Mouse (Mus musculus): ENCODE measurements around the gene Mdfic. TPM values are rescaled to one million over a fixed set of nuclear protein-coding genes. Genes with fewer than 3 reads are reported as not detected.

The Mdfic gene
- polyA plus RNA-seq, 1 experiment = 3.0 TPM

DNA sequence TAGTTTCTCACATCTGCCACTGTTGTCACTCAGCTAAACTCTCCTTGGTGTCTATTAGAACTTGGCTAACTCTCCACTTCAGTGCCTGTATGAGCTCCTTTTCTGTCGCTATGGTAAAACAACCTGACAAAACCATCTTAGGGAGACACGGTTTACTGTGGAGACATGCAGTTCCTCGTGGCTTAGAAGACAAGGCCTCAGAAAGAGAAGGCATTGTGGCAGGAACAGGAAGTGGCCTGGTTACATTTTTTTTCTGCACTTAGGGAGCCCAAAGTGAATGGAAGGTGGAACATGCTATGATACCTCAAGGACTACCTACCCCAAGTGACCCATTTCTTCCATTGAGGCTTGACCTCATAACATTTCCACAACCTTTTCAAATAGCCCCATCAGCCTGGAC lies 18.7 kb downstream of the Mdfic start:
- Histone ChIP-seq H3K4me3 (ENCODE audit: insufficient read depth, low read length) (no peak overlapping the region), H3K27ac (ENCODE audit: insufficient read depth, low read length) (no peak overlapping the region), H3K4me1 (ENCODE audit: control insufficient read depth, insufficient read depth, low read length) (no peaks in the 10 kb centered on the region)
- TF ChIP-seq POLR2A (IDR thresholded peaks at IDR 0.05; ENCODE audit: extremely low read depth, insufficient read depth, low read length) = no peak
- no peak for TF ChIP-seq CTCF (IDR thresholded peaks at IDR 0.05; ENCODE audit: extremely low read depth, insufficient read depth, low read length)

DNA sequence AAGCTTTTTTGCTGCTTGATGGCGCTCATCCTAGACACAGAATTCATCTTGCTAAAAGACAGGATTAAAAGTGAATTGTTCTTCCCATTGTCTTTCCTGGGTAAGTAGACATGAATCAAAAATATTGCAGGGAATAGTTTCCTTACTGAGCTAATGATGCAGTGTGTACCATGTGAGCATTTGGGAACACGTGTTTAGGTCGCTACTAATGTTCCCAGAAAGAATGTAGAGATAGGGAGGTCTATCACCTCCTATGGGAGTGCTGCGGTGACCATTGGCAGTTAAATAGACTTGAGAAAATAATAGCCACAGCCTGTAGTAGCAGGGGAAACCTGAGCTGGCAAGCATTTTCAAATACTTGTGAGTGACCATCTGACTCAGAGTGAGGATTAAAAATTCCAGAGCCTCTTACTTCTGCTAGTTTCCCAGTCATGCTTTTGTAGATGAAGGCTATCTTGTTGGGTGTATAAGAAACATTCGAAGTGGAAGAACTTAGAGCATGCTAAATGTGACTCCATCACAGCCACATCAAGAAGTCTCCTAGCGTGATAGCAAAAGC lies 22.2 kb downstream of the Mdfic start:
- TF ChIP-seq POLR2A (IDR thresholded peaks at IDR 0.05; ENCODE audit: extremely low read depth, insufficient read depth, low read length) (no peak), CTCF (IDR thresholded peaks at IDR 0.05; ENCODE audit: extremely low read depth, insufficient read depth, low read length) (no peak)
- Histone ChIP-seq H3K27ac (ENCODE audit: insufficient read depth, low read length) (no peak overlapping the region), H3K4me3 (ENCODE audit: insufficient read depth, low read length) (no peak overlapping the region), H3K4me1 (ENCODE audit: control insufficient read depth, insufficient read depth, low read length) (no peaks in the 10 kb centered on the region)

DNA sequence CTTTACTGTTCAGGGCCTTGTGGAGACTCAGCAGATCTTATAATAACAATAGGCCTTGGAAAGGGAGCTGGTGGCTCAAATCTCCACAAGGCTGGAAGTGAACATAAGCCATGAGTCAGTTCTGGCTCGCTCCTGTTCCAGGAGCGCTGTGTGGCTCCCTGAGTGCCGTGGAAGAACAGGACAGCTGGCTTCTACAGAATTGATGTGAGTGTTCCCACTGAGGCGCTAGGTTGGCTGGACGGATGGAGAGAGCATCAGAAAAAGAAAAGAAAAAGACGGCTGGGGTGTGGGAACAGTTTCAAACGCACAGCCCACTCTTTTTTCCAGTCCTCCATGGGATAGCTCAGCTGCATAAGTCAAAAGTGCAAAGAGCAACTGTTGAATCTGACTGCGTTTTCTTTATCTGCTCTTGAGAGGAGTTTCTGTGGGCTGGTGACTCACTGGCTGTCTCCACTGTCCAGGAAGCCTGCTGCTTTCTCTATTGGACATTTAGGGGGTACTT lies 22.9 kb downstream of the Mdfic start:
- TF ChIP-seq CTCF (IDR thresholded peaks at IDR 0.05; ENCODE audit: extremely low read depth, insufficient read depth, low read length) = no peak
- TF ChIP-seq POLR2A (IDR thresholded peaks at IDR 0.05; ENCODE audit: extremely low read depth, insufficient read depth, low read length) = no peak
- Histone ChIP-seq H3K4me1 (ENCODE audit: control insufficient read depth, insufficient read depth, low read length) (no peaks in the 10 kb centered on the region), H3K4me3 (ENCODE audit: insufficient read depth, low read length) (no peak overlapping the region), H3K27ac (ENCODE audit: insufficient read depth, low read length) (no peak overlapping the region)

DNA sequence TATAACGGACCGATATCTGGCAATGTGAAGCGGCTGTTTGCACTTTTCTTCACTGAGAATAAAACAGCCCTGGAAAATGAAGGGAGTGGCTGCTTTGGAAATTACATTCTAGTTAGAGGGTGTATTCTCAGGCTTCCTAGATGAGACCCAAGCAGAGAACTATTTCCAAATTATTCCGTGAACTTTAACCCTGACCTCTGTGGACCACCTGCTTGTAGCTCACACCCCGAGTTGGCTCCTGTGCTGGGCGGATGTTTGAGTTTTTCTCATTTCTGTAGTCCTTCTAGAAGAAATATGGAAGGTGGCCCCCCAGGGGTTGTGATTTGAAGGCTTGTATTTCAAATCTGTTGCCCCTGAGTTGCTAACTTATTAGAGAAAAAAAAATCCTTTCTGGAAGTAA lies 23.3 kb downstream of the Mdfic start:
- no peak overlapping the region for H3K27ac ChIP-seq (ENCODE audit: insufficient read depth, low read length)
- H3K4me3 ChIP-seq (ENCODE audit: insufficient read depth, low read length) = no peak overlapping the region

DNA sequence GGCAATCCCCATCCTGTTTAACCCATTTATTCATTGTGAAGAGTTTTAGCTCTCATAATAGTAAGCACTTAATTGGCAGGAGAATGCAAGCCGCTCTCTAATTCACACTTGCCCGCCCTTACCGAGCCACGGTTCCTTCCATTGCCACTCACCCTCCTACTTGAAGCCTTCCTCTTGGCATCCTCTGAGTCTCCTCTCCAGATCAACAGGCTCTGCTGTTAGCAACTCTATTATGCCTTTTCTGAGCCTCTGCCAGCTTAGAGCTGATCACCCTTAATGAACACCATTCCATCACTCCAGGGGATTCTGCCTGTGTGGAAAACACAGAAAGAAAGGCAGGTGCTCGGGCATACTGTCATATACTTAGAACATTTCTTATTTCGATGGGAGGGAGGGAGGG lies 24.9 kb downstream of the Mdfic start:
- TF ChIP-seq CTCF (IDR thresholded peaks at IDR 0.05; ENCODE audit: extremely low read depth, insufficient read depth, low read length) (no peak), POLR2A (IDR thresholded peaks at IDR 0.05; ENCODE audit: extremely low read depth, insufficient read depth, low read length) (no peak)
- H3K4me3 ChIP-seq (ENCODE audit: insufficient read depth, low read length) = no peak overlapping the region
- H3K27ac ChIP-seq (ENCODE audit: insufficient read depth, low read length) = no peak overlapping the region
- H3K4me1 ChIP-seq (ENCODE audit: control insufficient read depth, insufficient read depth, low read length) = no peaks in the 10 kb centered on the region

More for the DNA sequence above, 23.3 kb downstream of the Mdfic start:
- H3K4me1 ChIP-seq (ENCODE audit: control insufficient read depth, insufficient read depth, low read length) = no peaks in the 10 kb centered on the region
- TF ChIP-seq POLR2A (IDR thresholded peaks at IDR 0.05; ENCODE audit: extremely low read depth, insufficient read depth, low read length) (no peak), CTCF (IDR thresholded peaks at IDR 0.05; ENCODE audit: extremely low read depth, insufficient read depth, low read length) (no peak)

DNA sequence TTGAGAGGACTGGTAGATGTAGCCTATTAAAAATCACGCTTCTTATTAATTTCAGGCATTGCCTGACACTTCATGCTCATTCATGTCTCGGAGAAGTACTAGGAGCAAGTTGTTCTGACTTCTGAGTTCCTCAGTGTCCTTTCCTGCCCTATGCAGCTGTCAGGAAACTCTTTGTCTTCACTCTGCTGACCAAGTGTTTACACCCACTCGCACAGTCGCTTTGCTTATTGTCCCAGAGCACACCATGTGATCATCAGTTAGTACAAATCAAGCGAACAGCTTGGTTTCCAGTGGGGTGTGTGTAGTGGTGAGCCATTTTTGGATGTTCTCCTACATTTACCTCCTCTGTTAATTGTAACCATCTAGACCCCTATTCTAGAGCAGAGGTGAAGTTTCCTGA lies 25.4 kb downstream of the Mdfic start:
- no peak overlapping the region for H3K4me3 ChIP-seq (ENCODE audit: insufficient read depth, low read length)
- no peak overlapping the region for H3K27ac ChIP-seq (ENCODE audit: insufficient read depth, low read length)
- H3K4me1 ChIP-seq (ENCODE audit: control insufficient read depth, insufficient read depth, low read length) = no peaks in the 10 kb centered on the region
- TF ChIP-seq POLR2A (IDR thresholded peaks at IDR 0.05; ENCODE audit: extremely low read depth, insufficient read depth, low read length) = no peak
- TF ChIP-seq CTCF (IDR thresholded peaks at IDR 0.05; ENCODE audit: extremely low read depth, insufficient read depth, low read length) = no peak

DNA sequence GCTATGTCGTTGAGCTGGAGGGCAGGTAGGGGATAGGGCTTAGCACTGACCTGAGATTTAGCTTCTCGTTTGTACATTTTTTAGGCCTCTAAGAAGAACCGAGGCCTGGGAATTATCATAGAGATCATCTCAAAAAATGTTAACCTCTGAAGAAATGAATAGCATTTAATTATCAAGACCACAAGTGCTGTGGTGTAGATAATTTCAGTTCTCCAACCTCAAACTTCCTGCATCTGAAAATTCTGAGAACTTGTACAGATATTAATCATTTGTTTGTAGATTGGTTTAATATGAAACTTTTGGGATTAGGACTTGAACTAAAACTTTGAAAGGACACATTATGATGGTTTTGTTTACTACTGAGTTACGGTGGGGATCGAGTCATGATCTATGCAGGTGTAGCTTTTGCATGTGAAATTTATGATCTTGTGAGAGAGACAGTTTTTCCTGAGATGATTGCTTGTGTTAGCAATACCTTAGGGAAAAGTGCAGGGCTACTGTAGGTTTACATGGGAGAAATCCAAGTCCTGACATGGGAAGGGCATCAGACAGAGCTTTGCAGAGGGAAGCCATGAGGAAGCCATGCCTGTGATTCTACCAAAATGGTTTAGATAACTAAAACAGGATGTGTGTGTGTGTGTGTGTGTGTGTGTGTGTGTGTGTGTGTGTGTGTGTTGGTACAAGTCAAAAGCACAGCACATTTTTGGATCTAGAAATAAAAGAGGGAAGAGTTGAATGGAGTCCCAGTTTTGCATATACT lies 27.1 kb downstream of the Mdfic start:
- TF ChIP-seq CTCF (IDR thresholded peaks at IDR 0.05; ENCODE audit: extremely low read depth, insufficient read depth, low read length) = no peak
- no peak for TF ChIP-seq POLR2A (IDR thresholded peaks at IDR 0.05; ENCODE audit: extremely low read depth, insufficient read depth, low read length)
- Histone ChIP-seq H3K4me1 (ENCODE audit: control insufficient read depth, insufficient read depth, low read length) (no peaks in the 10 kb centered on the region), H3K27ac (ENCODE audit: insufficient read depth, low read length) (no peak overlapping the region), H3K4me3 (ENCODE audit: insufficient read depth, low read length) (no peak overlapping the region)

DNA sequence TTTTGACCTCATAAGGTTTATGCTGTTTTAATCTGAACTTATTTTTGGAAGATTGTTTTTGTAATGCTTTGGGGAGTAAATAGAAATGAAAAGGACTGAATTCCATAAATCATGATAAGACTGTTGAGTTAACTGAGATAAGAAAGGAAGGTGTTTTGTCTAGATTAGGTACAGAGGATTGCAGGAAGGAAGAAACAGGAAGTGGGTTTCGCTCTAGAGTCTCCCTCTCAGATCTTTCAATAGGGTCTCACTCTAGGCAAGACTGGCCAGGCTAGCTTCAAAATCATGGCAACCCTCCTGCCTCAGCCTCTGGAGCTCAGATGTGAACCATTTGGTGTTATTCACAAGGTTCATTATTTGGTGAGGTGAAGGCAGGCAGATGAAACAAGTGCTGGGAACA lies 27.8 kb downstream of the Mdfic start:
- Histone ChIP-seq H3K4me3 (ENCODE audit: insufficient read depth, low read length) (no peak overlapping the region), H3K27ac (ENCODE audit: insufficient read depth, low read length) (no peak overlapping the region), H3K4me1 (ENCODE audit: control insufficient read depth, insufficient read depth, low read length) (no peaks in the 10 kb centered on the region)
- no peak for TF ChIP-seq CTCF (IDR thresholded peaks at IDR 0.05; ENCODE audit: extremely low read depth, insufficient read depth, low read length)
- no peak for TF ChIP-seq POLR2A (IDR thresholded peaks at IDR 0.05; ENCODE audit: extremely low read depth, insufficient read depth, low read length)

DNA sequence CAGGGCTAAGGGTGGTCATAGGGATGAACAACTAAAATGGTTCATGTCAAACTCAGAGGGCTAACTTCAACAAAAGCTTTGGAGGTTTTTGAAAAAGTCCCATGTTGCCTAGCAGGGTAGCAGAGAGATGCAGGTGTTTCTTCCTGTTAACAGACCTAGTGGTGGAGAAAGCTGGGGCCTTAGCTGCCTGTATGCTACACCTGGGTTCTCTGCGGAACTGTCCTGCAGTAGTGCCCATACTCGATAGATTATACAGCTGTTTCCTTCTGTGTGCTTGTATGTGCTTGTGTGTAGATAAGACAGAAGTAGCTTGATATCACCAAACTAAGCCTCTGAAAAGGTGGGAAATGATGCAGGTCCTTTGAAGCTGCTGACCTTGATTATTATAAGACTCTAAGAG lies 28.5 kb downstream of the Mdfic start:
- no peak overlapping the region for H3K27ac ChIP-seq (ENCODE audit: insufficient read depth, low read length)
- H3K4me1 ChIP-seq (ENCODE audit: control insufficient read depth, insufficient read depth, low read length) = no peaks in the 10 kb centered on the region
- no peak overlapping the region for H3K4me3 ChIP-seq (ENCODE audit: insufficient read depth, low read length)
- no peak for TF ChIP-seq POLR2A (IDR thresholded peaks at IDR 0.05; ENCODE audit: extremely low read depth, insufficient read depth, low read length)
- no peak for TF ChIP-seq CTCF (IDR thresholded peaks at IDR 0.05; ENCODE audit: extremely low read depth, insufficient read depth, low read length)

DNA sequence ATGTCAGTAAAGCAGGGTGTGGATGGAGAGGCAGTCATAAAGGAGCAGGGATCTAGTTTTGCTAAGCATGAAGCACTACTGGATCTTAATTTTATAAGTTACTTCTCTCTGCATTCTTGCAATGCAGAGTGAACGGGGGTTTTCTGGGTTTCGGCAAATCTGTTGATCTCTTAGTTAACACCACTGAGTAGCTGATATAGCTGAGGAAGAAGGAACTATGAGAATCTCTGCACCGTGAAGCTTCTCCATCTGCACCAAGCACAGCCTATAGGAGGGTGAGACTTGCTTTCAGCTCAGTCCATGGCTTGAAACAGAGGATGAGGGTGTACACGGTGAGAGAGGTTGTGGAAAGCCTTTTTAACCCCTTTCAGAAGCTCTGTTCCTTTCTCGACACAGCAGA lies 29.6 kb downstream of the Mdfic start:
- Histone ChIP-seq H3K27ac (ENCODE audit: insufficient read depth, low read length) (no peak overlapping the region), H3K4me1 (ENCODE audit: control insufficient read depth, insufficient read depth, low read length) (no peaks in the 10 kb centered on the region), H3K4me3 (ENCODE audit: insufficient read depth, low read length) (no peak overlapping the region)
- TF ChIP-seq CTCF (IDR thresholded peaks at IDR 0.05; ENCODE audit: extremely low read depth, insufficient read depth, low read length) (no peak), POLR2A (IDR thresholded peaks at IDR 0.05; ENCODE audit: extremely low read depth, insufficient read depth, low read length) (no peak)
